Comparison of ENCODE assay signal across 22 mouse cellular contexts in the genomic region with DNA sequence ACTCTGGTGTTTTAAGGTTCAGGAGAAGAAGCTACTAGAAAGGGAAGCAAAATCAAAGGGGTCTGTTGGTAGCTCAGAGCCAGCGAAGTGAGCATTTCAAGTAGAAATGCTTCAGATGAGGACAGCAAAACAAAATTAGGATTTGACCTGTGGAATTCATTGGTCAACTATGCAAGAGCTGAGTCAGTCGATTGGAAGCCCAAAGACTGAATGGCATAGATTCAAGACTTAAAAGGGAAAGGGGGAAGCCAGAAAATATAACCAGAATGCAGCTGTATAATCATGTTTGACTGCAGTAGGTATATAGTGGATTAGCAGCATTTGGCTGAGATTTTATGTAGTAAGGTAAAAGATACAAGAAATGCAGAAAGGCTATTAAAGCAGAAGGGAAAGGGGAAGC. TPM values are rescaled to one million over a fixed set of nuclear protein-coding genes. Genes with fewer than 3 reads are reported as not detected.
"Had no signal": no experiment of that assay in that cellular context is flagged by ENCODE, and none has a peak within 500 bp of the region (broad histone marks: within the 10 kb centered on the region; RNA-seq: fewer than 3 reads in every experiment).

No protein-coding gene starts in this region.

- ATAC-seq: liver, postnatal 0 days; lung, postnatal 0 days; midbrain, embryonic 16.5 days had no signal

- H3K36me3 ChIP-seq: lung, embryonic 15.5 days; neural tube, embryonic 13.5 days; neural tube, embryonic 15.5 days had no signal

- H3K4me2 ChIP-seq: lung, embryonic 15.5 days; midbrain, embryonic 11.5 days; neural tube, embryonic 13.5 days; neural tube, embryonic 15.5 days had no signal

- H3K4me1 ChIP-seq: lung, embryonic 15.5 days; megakaryocyte, embryonic 14.5 days; neural tube, embryonic 13.5 days had no signal

- H3K27me3 ChIP-seq: lung, embryonic 15.5 days; megakaryocyte, embryonic 14.5 days; neural tube, embryonic 13.5 days; neural tube, embryonic 15.5 days had no signal

- H3K9me3 ChIP-seq: lung, embryonic 15.5 days; megakaryocyte, embryonic 14.5 days; neural tube, embryonic 13.5 days; neural tube, embryonic 15.5 days had no signal

- H3K27ac ChIP-seq: lung, embryonic 15.5 days; macrophage; neural tube, embryonic 13.5 days; neural tube, embryonic 15.5 days had no signal

- DNase-seq: liver, postnatal 0 days; lung, adult 2 months; lung, postnatal 14 days; lung, postnatal 36 days; midbrain, embryonic 14.5 days; retina, postnatal 1 day; right cerebral cortex, adult 18-20 months; right cerebral cortex, postnatal 25 days; right cerebral cortex, postnatal 4 days; spleen, adult 18-20 months; thymus, adult 18-20 months; thymus, postnatal 36 days had no signal

- H3K4me3 ChIP-seq: lung, embryonic 15.5 days; megakaryocyte, embryonic 14.5 days; myocyte; neural tube, embryonic 13.5 days; neural tube, embryonic 15.5 days had no signal

- H3K9ac ChIP-seq: liver, postnatal 0 days; lung, embryonic 15.5 days; neural tube, embryonic 13.5 days; neural tube, embryonic 15.5 days had no signal

RNA-seq across cellular contexts. Expression of gene Trat1, which starts 26.8 kb away (rescaled TPM):
- polyA plus RNA-seq: liver, postnatal 0 days; macrophage; midbrain, embryonic 11.5 days; midbrain, embryonic 14.5 days; midbrain, embryonic 16.5 days; myocyte; neural tube, embryonic 11.5 days; neural tube, embryonic 13.5 days had no signal
